In the genomic region with DNA sequence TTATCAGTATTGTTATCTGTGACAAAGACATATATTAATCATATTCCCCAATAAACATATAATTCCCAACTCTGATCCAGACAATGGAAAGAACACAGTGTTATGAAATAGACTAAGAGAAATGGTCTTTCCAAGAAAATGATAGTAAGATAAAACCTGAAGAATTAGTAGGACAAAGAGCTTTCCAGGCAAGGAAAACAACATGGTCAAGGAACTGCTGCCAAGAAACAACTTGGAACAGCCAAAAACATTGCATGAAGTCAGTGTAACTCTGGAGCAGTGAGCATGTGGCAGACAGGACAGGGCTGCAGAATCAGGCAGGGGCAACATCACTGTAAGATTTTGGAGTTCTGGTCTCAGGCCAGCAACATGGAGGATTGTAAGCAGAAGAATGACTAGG, we compare ENCODE assay signal across 13 mouse cellular contexts.
DNase-seq lines count a peak whose midpoint lies in the region; TF ChIP-seq lines count a peak whose summit lies in the region.
"Had no signal": no experiment of that assay in that cellular context is flagged by ENCODE, and none has a peak within 500 bp of the region (broad histone marks: within the 10 kb centered on the region; RNA-seq: fewer than 3 reads in every experiment).

No protein-coding gene starts in this region.

- TF ChIP-seq CTCF in brain, embryonic 14.5 days (IDR thresholded peaks at IDR 0.05; ENCODE audit: borderline replicate concordance, extremely low read depth, insufficient read depth, insufficient read length): no peak

- DNase-seq in gastrocnemius, postnatal 14 days: peak; percentile 5
- DNase-seq in gastrocnemius, postnatal 10 days: no peak
- peak; percentile 3 to 9 for DNase-seq in lung, adult 18-20 months
- DNase-seq in lung, postnatal 4 days: no peak
- peak; percentile 1 for DNase-seq in brain, embryonic 14.5 days (ENCODE audit: low read depth)
- DNase-seq in heart, postnatal 4 days: peak; percentile 5
- no peak for DNase-seq in layer of hippocampus, adult 11-12 months (ENCODE audit: low spot score)
- DNase-seq in T-cell, adult 2 months (ENCODE audit: low spot score): no peak
- DNase-seq: cerebellum, postnatal 36 days; kidney, adult 8-10 months; kidney, postnatal 4 days; liver, embryonic 13.5 days; spleen, adult 18-20 months had no signal

- no peak for TF ChIP-seq POLR2A in brain, embryonic 14.5 days (IDR thresholded peaks at IDR 0.05; ENCODE audit: borderline replicate concordance, extremely low read depth, insufficient read depth, insufficient read length, poor library complexity, severe bottlenecking)

- intact Hi-C loops in gastrocnemius, postnatal 14 days (cut with DNase I; ENCODE audit: low total_unique reads): no loop called here

Comparison
In these comparisons a context has a peak if more than half of its experiments do, and no peak if none do; other contexts are left out.
1. DNase-seq: peak in gastrocnemius, postnatal 14 days (single experiment), lung, adult 18-20 months (2 of 2), brain, embryonic 14.5 days (single experiment) and heart, postnatal 4 days (single experiment); none in gastrocnemius, postnatal 10 days (single experiment), lung, postnatal 4 days (0 of 2), layer of hippocampus, adult 11-12 months (single experiment) and T-cell, adult 2 months (single experiment).